Mouse (Mus musculus) erythroblast, adult 5-6 weeks (primary cell): ENCODE measurements at regions not wholly inside any gene's neighbourhood (a gene's known extent, or its start where the extent isn't known, plus 50 kb on each side); places are given as distances from the start of the nearest gene placed in this dataset.
"Not testable (repeated sequence)": the region's sequence is repeated elsewhere in the genome, so short reads cannot be mapped to it uniquely, and the experiment has no call there.

ENCODE experiments used
- ATAC-seq: replicated peaks from 2 replicates; pipeline ENCODE4 v1.8.0; 2016; ENCODE audit warnings: moderate number of reproducible peaks, mild to moderate bottlenecking, moderate TSS enrichment, inconsistent platforms; ENCODE audit not compliant: poor library complexity, low FRiP score, severe bottlenecking

GRCm38 (mm10) chr13:97347696-97348095, 106.8 kb downstream of the Enc1 start:
- ATAC-seq: no peak

- no peak for ATAC-seq
These were observed 100.4 kb downstream of the Enc1 start for GRCm38 (mm10) chr13:97341218-97341889.

- no peak for ATAC-seq
These were observed 97.0 kb downstream of the Enc1 start for GRCm38 (mm10) chr13:97337954-97338353.

GRCm38 (mm10) chr13:97337296-97337731, 96.4 kb downstream of the Enc1 start:
- no peak for ATAC-seq

GRCm38 (mm10) chr13:97333801-97334534, 93.1 kb downstream of the Enc1 start:
- no peak for ATAC-seq

GRCm38 (mm10) chr13:97331072-97331471, 90.2 kb downstream of the Enc1 start:
- ATAC-seq: no peak

GRCm38 (mm10) chr13:97321307-97321706, 80.4 kb downstream of the Enc1 start:
- not testable (repeated sequence) for ATAC-seq

- ATAC-seq: no peak
These were observed 79.9 kb downstream of the Enc1 start for GRCm38 (mm10) chr13:97320756-97321155.

GRCm38 (mm10) chr13:97320298-97320697, 79.4 kb downstream of the Enc1 start:
- no peak for ATAC-seq

- ATAC-seq: no peak
These were observed 76.7 kb downstream of the Enc1 start for GRCm38 (mm10) chr13:97317633-97318032.

GRCm38 (mm10) chr13:97312420-97313370, 71.8 kb downstream of the Enc1 start:
- ATAC-seq: no peak

- no peak for ATAC-seq
These were observed 70.4 kb downstream of the Enc1 start for GRCm38 (mm10) chr13:97311340-97311739.

- no peak for ATAC-seq
These were observed 69.9 kb downstream of the Enc1 start for GRCm38 (mm10) chr13:97310855-97311189.

- ATAC-seq: no peak
These were observed 69.4 kb downstream of the Enc1 start for GRCm38 (mm10) chr13:97310186-97310854.

- ATAC-seq: no peak
These were observed 68.5 kb downstream of the Enc1 start for GRCm38 (mm10) chr13:97309411-97309810.

- ATAC-seq: no peak
These were observed 67.5 kb downstream of the Enc1 start for GRCm38 (mm10) chr13:97308431-97308830.
